Comparison of ENCODE assay signal across 28 mouse cellular contexts in the genomic region with DNA sequence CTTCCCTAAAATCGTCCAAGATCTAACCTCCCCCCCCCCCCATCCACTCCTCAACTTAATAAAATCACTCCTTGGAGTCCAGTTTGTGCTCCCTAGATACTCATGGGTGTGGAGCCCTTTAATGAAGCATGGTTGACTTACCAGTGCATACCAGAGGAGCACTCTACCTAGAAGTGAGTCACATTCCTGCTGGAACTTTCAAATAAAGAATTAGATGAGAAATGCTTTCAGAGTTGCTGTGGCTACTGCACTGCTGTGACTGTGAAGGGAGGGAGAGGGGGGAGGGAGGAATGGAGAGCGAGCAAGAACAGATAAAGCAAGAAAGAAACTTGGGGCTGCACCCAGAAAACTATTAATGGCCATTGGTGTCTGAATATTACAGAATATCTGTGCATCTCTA. TPM values are rescaled to one million over a fixed set of nuclear protein-coding genes. Genes with fewer than 3 reads are reported as not detected.
"Had no signal": no experiment of that assay in that cellular context is flagged by ENCODE, and none has a peak within 500 bp of the region (broad histone marks: within the 10 kb centered on the region; RNA-seq: fewer than 3 reads in every experiment).

No protein-coding gene starts in this region.

- H3K27me3 ChIP-seq: heart, embryonic 13.5 days; heart, embryonic 15.5 days; hindbrain, embryonic 13.5 days; hindbrain, embryonic 15.5 days; kidney, embryonic 15.5 days; limb, embryonic 12.5 days; liver, embryonic 13.5 days; liver, embryonic 15.5 days had no signal

- H3K4me2 ChIP-seq: heart, embryonic 11.5 days; heart, embryonic 13.5 days; heart, embryonic 15.5 days; hindbrain, embryonic 13.5 days; hindbrain, embryonic 15.5 days; kidney, embryonic 15.5 days; limb, embryonic 12.5 days; liver, embryonic 11.5 days; liver, embryonic 13.5 days; liver, embryonic 15.5 days had no signal

- H3K4me1 ChIP-seq: heart, embryonic 13.5 days; heart, embryonic 15.5 days; hindbrain, embryonic 13.5 days; hindbrain, embryonic 15.5 days; kidney, embryonic 15.5 days; limb, embryonic 10.5 days; limb, embryonic 12.5 days; liver, embryonic 13.5 days; liver, embryonic 15.5 days had no signal

- ATAC-seq: hindbrain, postnatal 0 days; intestine, postnatal 0 days; liver, postnatal 0 days had no signal

- H3K9me3 ChIP-seq: heart, embryonic 13.5 days; heart, embryonic 15.5 days; hindbrain, embryonic 13.5 days; hindbrain, embryonic 15.5 days; kidney, embryonic 15.5 days; limb, embryonic 10.5 days; liver, embryonic 13.5 days; liver, embryonic 15.5 days had no signal

- H3K4me3 ChIP-seq: heart, adult 2 months; heart, embryonic 13.5 days; heart, embryonic 15.5 days; hindbrain, embryonic 13.5 days; hindbrain, embryonic 15.5 days; kidney, embryonic 15.5 days; layer of hippocampus, adult 2 months; left cerebral cortex, adult 2 months; limb, embryonic 10.5 days; limb, embryonic 12.5 days; liver, embryonic 13.5 days; liver, embryonic 15.5 days had no signal

- H3K27ac ChIP-seq: heart, adult 2 months; heart, embryonic 13.5 days; heart, embryonic 15.5 days; hindbrain, embryonic 13.5 days; hindbrain, embryonic 15.5 days; hindbrain, postnatal 0 days; kidney, embryonic 15.5 days; layer of hippocampus, adult 2 months; left cerebral cortex, adult 2 months; limb, embryonic 10.5 days; limb, embryonic 12.5 days; liver, embryonic 13.5 days; liver, embryonic 15.5 days had no signal

- DNase-seq: gastrocnemius, postnatal 14 days; gastrocnemius, postnatal 36 days; heart, adult 2 months; heart, postnatal 14 days; heart, postnatal 36 days; kidney, postnatal 14 days; liver; liver, embryonic 13.5 days; liver, postnatal 0 days had no signal

- H3K9ac ChIP-seq: heart, embryonic 13.5 days; heart, embryonic 15.5 days; hindbrain, embryonic 13.5 days; hindbrain, embryonic 15.5 days; kidney, embryonic 15.5 days; limb, embryonic 12.5 days; liver, embryonic 13.5 days; liver, embryonic 15.5 days; liver, postnatal 0 days had no signal

- H3K36me3 ChIP-seq: heart, embryonic 13.5 days; heart, embryonic 15.5 days; hindbrain, embryonic 13.5 days; hindbrain, embryonic 15.5 days; kidney, embryonic 15.5 days; limb, embryonic 10.5 days; limb, embryonic 12.5 days; liver, embryonic 13.5 days; liver, embryonic 15.5 days had no signal

RNA-seq across cellular contexts. Expression of gene Olfr1344, which starts 2.7 kb away (rescaled TPM):
- polyA plus RNA-seq: gonadal fat pad, adult 2 months; heart, adult 2 months; heart, embryonic 11.5 days; heart, embryonic 13.5 days; heart, embryonic 15.5 days; heart, postnatal 0 days; hindbrain, embryonic 11.5 days; hindbrain, embryonic 13.5 days; intestine, embryonic 14.5 days; intestine, postnatal 0 days; kidney, embryonic 15.5 days; limb, embryonic 10.5 days; limb, embryonic 12.5 days; limb, embryonic 14.5 days; liver, embryonic 13.5 days; liver, embryonic 15.5 days; liver, postnatal 0 days had no signal

RNA-seq across cellular contexts. Expression of gene Olfr1336, which starts 14.8 kb away (rescaled TPM):
- polyA plus RNA-seq: gonadal fat pad, adult 2 months; heart, adult 2 months; heart, embryonic 11.5 days; heart, embryonic 13.5 days; heart, embryonic 15.5 days; heart, postnatal 0 days; hindbrain, embryonic 11.5 days; hindbrain, embryonic 15.5 days; hindbrain, postnatal 0 days; intestine, embryonic 14.5 days; intestine, postnatal 0 days; kidney, embryonic 15.5 days; limb, embryonic 10.5 days; limb, embryonic 12.5 days; limb, embryonic 14.5 days; liver, embryonic 11.5 days; liver, embryonic 13.5 days; liver, embryonic 15.5 days; liver, postnatal 0 days had no signal

RNA-seq across cellular contexts. Expression of gene Olfr1346, which starts 25.7 kb away (rescaled TPM):
- polyA plus RNA-seq: gonadal fat pad, adult 2 months; heart, adult 2 months; heart, embryonic 11.5 days; heart, embryonic 13.5 days; heart, embryonic 15.5 days; heart, postnatal 0 days; hindbrain, embryonic 11.5 days; hindbrain, embryonic 13.5 days; hindbrain, embryonic 15.5 days; hindbrain, postnatal 0 days; intestine, embryonic 14.5 days; intestine, postnatal 0 days; kidney, embryonic 15.5 days; limb, embryonic 10.5 days; limb, embryonic 12.5 days; limb, embryonic 14.5 days; liver, embryonic 11.5 days; liver, embryonic 13.5 days; liver, embryonic 15.5 days; liver, postnatal 0 days had no signal

RNA-seq across cellular contexts. Expression of gene Gm20715, which starts 31.1 kb away (rescaled TPM):
- polyA plus RNA-seq: gonadal fat pad, adult 2 months; heart, adult 2 months; heart, embryonic 11.5 days; heart, embryonic 13.5 days; heart, embryonic 15.5 days; heart, postnatal 0 days; hindbrain, embryonic 11.5 days; intestine, embryonic 14.5 days; intestine, postnatal 0 days; kidney, embryonic 15.5 days; limb, embryonic 12.5 days; liver, embryonic 11.5 days; liver, embryonic 13.5 days; liver, embryonic 15.5 days; liver, postnatal 0 days had no signal

RNA-seq across cellular contexts. Expression of gene Smim17, which starts 42.7 kb away (rescaled TPM):
- polyA plus RNA-seq: gonadal fat pad, adult 2 months; heart, adult 2 months; heart, embryonic 11.5 days; heart, embryonic 13.5 days; heart, embryonic 15.5 days; liver, embryonic 13.5 days; liver, embryonic 15.5 days; liver, postnatal 0 days had no signal
